Mouse (Mus musculus) liver, adult (tissue): ENCODE measurements at regions not wholly inside any gene's neighbourhood (a gene's known extent, or its start where the extent isn't known, plus 50 kb on each side); places are given as distances from the start of the nearest gene placed in this dataset.

ENCODE experiments used
- GATA4 ChIP-seq: IDR thresholded peaks from 2 replicates; pipeline ENCODE4 v1.6.1; 2014; ENCODE audit warnings: mild to moderate bottlenecking, low read length; ENCODE audit not compliant: insufficient replicate concordance

DNA sequence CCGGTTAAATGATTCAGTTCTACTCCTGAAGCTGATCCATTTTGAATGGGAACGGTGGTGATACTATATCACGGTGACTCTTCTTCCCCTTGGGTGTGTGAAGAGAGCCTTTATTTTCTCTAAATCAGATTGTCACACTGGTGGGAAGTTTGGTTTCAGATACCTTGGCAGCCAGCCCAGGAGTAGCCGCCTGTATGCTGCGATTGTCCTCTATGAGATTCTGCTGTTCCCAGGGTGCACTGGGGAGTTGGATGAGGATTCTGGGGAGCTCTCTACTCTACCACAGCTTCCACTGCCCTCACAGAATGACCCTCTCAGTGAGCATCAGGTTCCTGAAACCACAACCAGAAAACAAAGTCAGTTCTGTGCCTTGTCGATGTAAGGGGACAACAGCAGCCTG lies 104.0 kb upstream of the Rapgef5 start:
- no peak for TF ChIP-seq GATA4

DNA sequence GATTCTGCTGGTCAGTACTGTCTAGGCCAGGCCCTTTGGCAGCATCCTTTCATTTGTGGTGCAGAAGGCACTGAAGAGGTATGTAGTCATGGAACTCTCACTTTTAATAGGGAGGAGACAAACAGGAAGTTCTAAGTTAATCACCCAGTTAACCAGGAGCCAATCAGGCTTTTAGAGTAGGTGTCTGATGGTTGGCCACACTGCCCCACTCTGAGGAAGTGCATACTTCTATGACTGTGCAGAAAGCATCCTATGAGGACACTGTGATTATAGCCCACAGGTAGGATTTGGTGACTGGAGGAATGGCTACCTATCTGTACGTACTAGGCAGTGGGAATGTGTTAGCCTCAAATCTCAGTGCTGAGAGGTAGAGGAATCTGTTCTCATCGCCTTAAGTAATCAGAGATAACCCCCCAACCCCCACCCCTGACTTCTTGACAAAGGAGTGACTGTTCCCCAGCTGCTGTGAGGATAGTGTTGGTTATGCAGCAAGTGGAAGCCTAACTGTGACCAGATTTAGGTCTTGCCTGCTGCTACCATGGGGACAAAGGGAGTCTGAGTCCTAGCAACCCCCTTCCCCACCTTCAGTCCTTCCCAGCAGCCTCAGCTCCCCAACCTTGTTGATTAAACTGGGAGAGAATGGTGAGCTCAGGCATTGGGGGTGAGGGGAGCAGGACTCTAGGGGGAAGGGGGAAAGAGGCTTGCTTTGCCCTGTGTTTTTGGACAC lies 103.3 kb upstream of the Rapgef5 start:
- TF ChIP-seq GATA4, result no peak

DNA sequence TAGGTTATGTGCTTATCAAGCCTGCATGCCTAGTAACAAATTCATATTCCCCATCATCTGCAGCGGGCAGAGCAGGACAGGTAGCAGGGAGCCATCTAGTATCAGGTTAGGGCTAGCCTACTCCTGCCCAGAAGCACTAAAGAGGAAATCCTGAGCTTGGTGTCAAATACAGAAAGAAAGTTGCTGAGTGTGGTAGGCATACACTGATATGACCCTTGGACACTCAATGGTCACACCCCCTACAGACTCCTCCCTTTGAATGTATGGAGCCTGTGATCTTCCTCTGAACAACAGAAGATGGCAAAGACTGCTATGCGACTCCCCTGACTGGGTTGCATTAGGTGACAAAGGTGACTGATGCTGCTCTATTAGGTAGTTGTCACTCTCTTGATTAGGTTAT lies 102.3 kb upstream of the Rapgef5 start:
- no peak for TF ChIP-seq GATA4

DNA sequence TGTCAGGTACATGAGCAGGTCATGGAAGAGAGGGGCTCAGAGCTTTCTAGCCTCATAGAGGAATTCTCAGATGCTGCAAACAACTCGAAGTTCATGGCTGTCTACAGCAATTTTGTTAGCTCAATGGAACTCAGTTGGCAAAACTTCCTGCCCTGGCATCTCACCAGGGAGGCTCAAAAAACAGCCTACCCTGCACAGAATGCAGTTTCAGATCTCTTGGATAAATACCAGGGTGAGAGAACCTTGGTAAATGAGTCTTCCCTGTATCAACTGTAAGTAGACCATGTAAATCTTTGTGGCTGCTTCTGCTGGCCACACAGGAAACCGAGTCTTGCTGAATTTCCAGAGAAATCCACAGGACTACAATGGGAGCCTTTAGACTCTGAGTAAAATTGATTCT lies 101.1 kb upstream of the Rapgef5 start:
- no peak for TF ChIP-seq GATA4

DNA sequence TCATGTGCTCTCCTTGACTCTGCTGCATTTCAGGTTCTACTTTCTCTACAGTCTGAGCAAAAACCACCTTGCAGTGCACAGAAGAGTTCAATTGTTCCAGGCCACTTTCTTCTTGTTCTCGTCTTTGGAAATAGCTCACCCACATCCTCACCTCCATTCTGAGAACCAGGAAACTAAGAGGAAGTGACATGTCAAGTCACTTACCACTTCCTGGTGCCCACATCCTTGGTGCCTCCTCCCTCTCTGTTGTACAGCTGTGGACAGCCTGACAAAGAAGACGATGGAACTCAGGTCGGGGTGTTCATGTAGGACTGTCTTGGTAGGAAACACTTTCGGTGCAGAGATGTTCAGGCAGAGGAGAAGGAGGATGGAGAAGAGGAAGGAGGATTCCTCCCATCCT lies 98.3 kb upstream of the Rapgef5 start:
- no peak for TF ChIP-seq GATA4

DNA sequence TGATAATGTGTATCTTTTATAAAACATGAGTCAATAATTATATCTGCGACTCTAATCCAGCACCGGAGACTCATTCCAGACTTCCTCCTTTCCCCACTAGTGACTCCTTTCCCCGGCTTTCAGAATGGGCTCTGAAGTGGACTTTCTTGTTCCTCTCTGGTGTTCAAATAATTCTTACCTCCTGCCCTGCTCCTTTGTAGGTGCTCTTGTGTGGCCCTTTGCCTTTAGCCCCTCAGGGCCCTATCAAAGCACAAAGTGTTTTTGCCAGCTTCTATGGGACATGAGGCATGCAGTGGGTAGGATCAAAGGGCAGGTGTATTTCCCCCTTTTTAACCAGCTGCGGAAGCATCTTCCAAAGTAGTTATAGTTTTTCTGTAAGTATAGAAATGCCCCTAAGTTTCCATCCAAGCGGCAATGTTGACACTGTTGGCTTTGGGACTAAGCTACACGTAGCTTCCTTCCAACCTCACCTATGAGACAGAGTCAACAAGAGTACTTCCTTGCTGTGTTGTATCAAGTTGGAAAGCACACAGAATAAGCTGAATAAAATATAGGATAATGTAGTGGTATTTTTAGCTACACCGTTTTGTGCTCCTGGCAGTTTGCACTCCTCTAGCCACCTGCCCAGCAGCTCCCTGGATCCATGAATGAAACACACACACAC lies 93.8 kb upstream of the Rapgef5 start:
- TF ChIP-seq GATA4, result no peak

DNA sequence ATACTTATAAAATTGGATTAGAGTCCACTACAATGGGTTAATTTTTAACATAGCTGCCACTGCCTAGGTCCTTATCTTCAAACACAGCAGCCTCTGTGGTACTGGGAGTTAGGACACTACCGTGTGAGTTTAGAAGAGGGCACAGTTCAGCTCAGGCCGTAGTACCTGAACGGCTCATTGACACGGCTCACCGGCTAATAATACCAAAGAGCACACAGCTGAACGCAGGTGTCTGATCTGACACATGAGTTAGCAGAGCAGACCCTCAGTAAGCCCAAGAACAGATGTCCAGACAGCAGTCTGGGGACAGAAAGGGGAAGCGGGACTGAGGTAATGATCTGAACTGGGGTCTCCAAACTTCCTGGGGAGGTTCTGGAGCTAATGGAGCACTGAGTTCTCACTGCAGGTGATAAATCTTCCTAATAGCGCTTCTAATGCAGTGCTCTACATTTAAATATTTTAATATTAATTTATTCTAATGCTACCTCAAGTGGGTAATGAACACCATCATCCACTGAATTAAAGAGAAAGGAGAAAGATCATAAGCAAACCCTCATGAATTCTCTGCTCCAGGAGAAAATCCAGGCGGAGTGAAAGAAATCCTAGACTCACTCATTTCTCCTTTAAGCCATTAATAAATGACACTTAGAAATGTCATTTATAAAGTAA lies 90.8 kb upstream of the Rapgef5 start:
- TF ChIP-seq GATA4, result peak; percentile 85

DNA sequence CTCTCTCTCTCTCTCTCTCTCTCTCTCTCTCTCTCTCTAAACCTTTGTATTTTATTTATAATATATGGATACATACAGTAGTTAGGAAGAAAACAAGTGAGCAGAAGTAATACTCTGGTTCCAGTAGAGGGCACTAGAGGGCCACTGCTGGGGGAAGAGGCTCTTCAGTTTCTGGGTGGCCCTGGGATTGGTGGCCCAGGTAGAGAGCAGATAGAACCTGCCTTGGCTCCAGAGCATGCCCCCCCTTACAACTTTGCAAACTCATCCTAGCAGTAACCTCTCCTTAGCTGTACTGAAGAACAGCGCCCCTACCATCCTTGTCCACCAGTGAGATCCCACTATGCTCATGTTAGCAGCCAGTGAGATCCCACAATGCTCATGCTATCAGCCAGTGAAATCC lies 88.8 kb upstream of the Rapgef5 start:
- TF ChIP-seq GATA4, result no peak

DNA sequence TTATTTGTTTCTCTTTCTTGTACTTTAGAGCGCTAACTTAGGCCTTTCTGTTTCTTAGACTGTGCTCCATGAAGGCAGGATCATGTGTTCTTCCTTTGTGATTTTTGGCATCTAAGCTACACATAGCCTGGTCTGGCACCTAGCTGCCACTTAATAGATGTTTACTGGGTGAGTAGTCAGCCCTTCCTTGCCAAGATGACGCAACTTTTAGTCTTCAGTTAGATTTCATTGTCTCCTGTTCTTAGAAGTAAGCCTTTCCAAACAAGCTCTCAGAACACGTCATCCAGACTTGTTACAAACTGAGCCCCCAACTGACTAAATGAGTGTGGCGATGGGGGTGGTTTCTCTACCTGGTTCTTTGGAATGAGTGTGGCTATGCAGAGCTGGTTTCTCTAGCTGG lies 85.4 kb upstream of the Rapgef5 start:
- no peak for TF ChIP-seq GATA4

DNA sequence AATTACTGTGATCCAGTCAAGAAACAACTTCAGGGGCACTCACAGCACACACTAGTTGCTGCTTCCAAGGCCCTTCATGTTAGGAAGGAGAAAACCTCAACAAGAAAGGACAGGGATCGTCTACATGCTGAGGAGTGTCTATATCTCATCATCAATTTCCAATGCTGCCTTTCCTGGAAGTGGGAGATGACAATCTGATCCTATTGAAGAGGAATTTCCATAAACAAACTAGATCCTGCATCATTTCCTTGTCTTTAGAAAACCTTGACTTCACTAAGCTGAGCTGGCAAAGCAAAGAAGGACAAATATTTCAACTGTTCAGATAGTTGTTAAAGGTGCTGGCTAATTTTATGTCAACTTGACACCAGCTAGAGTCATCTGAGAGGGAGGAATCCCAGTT lies 83.5 kb upstream of the Rapgef5 start:
- TF ChIP-seq GATA4, result no peak

DNA sequence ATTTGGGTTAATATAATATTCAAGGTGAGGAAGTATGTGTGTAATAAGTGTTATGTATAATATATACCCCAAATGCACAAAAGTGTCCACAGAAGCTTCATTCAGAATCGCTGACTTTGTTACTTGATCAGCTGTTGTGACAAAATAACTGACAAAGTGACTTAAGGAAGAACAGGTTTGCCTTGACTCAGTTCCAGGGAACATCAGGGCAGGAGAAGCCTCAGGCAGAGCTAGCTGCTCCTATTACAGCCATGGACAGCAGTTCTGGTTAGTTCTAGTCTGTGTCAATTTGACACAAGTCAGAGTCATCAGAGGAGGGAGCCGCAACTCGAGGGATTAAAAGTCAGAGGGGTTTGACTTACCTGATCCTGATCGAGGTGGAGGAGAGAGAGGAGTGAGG lies 79.3 kb upstream of the Rapgef5 start:
- no peak for TF ChIP-seq GATA4

DNA sequence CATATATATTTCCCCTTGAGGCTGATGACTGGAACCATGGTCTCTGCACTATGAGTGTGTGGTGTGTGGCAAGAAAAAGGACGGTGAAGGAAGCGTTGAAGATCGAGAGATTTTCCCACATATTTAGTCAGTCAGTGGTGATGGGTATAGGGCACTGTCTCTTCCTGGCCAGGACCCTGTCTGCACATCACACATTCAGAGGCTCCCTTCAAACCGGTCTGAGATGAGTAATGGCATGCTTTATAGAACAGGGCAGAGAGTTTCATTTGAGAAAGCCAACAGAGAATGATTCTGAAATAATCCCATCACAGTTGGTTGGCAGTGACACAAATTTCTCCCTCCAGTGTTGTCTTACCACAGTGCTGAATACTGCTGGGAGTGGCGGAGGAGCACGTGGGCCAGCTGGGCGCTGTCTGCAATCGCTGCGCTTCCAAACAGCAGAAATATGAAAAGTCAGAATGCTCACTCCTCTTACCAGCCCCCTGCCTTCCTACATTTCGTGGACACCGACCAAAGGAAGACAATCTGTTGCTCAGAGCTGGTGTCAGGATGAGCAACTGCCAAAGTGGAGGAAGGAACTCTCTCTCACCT lies 77.2 kb upstream of the Rapgef5 start:
- TF ChIP-seq GATA4, result no peak

DNA sequence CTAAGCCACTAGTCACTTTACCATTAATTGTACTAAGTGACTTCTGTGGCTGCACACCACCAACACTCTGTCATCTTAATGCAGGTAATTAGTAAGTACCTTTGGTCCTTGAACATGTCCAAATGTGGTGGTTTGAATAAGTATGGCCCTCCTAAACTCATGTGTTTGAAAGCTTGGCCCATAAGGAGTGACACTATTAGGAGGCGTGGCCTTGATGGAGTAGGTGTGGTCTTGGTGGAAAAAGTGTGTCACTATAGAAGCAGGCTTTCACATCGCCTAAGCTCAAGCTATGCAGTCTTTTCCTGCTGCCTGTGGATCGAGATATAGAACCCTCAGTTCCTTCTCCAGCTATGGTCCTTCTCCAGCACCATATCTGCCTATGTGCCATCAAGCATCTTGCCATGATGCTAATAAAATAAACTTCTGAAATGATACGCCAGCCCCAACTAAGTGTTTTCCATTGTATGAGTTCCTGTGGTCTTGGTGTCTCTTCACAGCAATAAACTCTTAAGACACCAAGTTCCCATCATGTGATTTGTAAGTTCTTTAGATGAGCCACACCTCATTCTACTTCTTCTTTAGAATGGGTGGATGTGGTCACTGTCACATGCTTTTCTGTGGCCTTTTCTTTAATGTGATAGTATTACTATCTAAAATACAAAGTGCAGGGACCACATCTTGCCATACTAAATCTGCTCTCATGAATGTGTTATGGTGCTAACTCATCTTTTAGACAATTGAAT lies 71.9 kb upstream of the Rapgef5 start:
- TF ChIP-seq GATA4, result no peak

DNA sequence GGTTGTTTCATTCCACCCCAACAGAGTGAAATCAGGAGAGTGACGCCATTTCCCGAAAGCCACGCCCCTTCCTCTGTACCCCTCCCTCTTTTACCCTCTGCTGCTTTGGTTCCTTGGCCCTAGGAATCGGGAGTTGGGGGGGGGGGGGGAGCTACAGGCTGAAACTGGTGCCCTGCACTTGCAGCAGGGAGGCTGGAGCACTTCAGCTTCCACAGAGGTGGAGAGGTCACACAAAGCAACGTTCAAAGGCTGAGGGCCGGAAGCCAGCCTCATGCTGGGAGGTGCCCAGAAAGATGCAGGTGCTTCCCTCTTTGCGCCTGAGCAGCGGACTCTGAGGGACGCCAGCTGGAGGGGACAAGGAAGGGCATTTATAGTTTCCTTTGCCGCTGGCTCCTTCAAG lies 69.1 kb upstream of the Rapgef5 start:
- TF ChIP-seq GATA4, result no peak
